Mouse (Mus musculus) A20 (cell line): ENCODE data around the gene Nme4.

Experiments used
- DNase-seq: peaks from one replicate; pipeline ENCODE4 v3.0.0-alpha.2; 2011; ENCODE audit warnings: low read depth, low spot score

The Nme4 gene

GRCm38 (mm10) chr17:26068024-26068830 is 27.2 kb downstream of the Nme4 start:
- DNase-seq, result no peak

DNA sequence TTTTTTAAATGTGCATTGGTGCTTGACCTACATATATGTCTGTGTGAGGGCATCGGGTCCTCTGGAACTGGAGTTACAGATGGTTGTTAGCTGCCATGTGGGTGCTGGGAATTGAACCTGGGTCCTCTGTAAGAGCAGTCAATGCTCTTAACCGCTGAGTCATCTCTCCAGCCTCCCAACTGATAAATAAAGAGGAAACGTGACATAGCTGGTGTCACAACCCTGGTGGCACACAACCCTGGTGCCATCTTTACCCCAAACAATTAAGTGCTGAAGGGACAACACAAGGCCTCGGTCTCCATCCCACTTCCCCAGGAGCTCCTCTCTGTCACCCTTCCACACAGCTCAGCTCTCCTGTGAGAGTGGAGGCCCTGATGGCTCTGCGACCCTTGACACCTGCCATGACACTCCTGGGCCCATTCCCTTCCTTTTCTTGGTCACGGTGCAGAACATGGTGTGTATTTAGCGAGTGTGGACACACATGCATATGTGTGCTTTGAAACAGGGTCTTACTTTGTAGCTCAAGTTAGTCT is 28.8 kb downstream of the Nme4 start:
- DNase-seq, result peak; percentile 21

GRCm38 (mm10) chr17:26064916-26065315 is 30.5 kb downstream of the Nme4 start:
- no peak for DNase-seq

DNA sequence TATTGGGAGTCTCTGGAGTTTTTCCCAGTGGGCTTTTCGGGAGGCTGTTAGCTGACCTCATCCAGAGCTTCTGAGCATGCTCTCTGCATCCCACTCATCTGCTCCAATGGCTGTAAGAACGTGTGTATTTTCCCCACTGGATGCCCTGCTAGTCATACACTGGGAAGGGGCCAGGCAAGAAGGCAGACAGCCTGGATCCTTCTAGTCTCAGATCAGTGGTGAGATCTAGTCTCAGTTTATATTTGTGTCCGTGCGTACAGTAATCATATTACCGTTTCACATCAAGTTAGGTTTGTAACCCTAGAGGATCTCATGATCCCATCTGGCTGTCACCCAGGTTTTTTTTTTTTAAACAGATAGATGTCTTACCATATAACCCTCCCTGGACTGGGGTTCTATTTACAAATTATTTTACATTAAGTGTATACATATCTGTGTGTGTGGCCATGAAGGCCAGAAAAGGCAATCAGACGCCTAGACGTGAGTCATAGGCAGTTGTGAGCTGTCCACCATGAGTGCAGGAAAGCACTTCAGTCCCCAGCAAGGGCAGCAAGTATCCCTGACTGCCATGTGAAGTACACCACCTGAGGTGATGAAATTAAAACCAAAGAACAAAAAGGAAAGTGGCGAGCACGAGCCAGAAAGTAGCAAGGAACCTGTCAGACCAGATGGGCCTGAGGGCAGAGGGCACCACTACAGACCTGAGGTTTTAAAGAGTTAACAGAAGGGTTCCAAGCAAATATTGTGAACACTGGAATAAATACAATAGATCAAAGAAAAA is 37.4 kb downstream of the Nme4 start:
- DNase-seq, result no peak

- no peak for DNase-seq
These were observed 38.1 kb downstream of the Nme4 start for GRCm38 (mm10) chr17:26057278-26057677.

DNA sequence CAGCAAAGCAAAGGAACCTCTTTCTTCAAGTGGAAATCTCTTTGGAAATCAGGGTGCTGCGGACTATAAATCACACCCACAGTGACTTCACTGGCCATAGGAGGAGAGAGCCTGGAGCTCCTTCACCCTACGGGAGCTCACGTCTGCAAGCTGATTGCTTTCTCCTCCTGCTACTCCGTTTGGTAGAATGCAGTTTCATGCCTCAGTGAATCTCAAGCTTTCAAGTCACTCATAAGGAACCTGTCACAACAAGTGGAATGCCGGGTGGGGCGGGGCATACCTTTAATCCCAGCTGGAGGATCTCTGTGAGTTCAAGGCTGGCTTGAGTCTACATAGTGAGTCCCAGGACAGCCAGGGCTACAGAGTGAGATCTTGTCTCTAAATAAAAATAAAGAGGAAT is 40.2 kb downstream of the Nme4 start:
- DNase-seq, result no peak

DNA sequence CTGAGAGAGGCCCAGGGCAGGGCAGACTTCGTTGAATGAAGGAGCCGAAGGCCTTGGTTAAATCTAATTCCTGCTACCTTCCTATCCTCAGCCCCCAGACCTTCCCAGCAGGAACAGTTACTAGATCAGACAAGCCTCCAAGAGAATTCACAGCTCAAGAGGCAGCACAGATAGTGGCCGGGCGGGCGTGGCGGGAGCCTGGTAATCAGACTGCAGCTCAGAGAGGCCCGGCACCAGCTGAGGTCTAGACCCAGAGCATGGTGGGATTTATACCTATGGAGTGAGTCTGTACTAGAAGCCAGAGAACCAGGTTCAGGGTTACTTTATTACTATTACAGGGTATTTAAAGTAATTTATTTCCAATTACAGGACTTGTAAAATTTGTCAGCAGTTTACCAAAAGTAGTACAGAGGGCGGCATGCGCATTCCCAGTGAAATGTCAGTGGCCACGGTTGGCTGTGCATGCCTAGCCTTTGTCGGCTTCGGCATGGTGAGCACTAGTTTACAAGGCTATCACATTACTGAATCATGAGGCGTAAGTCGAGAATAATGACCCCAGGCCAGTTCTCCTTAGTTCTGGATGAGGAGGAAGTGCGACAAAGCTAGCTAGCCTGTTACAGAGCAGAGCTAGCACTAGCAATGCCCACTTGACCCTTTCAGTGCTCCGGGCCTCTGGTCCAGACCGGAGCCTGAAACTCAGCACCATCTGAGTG is 41.1 kb downstream of the Nme4 start:
- DNase-seq, result no peak

DNA sequence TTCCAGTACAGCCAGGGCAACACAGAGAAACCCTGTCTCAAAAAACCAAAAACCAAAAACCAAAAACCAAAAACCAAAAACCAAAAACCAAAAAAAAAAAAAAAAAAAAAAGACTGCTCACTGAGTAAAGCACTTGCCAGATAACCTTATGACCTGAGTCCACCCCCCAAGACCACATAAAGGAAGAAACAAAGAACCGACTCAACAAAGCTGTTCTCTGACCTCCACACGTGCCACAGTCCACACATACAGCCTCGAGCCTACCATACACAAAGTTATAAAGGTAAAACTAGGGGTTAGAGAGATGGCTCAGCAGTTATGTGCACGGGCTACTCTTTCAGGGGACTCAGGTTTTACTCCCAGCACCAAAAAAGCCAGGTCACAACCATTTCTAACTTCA is 42.7 kb downstream of the Nme4 start:
- no peak for DNase-seq

DNA sequence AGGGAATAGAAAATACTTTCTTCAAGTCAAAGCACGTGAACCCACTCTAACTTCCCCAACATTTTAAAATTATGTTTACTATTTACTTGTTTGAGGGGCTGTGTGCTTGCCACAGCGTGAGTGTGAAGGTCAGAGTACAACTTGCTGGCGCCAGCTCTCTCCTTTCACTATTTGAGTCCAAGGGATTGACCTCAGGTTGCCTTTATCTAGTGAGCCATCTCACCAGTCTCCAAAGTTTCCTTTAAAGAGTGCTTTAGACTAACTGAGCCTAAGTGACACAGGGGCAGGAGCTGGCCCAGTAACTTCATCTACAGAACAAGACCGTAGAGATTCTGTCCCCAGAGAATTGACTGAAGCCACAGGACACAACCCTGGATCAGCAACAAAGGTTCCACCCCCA is 43.3 kb downstream of the Nme4 start:
- no peak for DNase-seq

GRCm38 (mm10) chr17:26048118-26048517 is 47.3 kb downstream of the Nme4 start:
- DNase-seq, result peak; percentile 64

GRCm38 (mm10) chr17:26046253-26046997 is 49.0 kb downstream of the Nme4 start:
- DNase-seq, result no peak

- DNase-seq, result no peak
These were observed 50.1 kb downstream of the Nme4 start for GRCm38 (mm10) chr17:26045285-26045684.

GRCm38 (mm10) chr17:26043249-26043636 is 52.2 kb downstream of the Nme4 start:
- no peak for DNase-seq

DNA sequence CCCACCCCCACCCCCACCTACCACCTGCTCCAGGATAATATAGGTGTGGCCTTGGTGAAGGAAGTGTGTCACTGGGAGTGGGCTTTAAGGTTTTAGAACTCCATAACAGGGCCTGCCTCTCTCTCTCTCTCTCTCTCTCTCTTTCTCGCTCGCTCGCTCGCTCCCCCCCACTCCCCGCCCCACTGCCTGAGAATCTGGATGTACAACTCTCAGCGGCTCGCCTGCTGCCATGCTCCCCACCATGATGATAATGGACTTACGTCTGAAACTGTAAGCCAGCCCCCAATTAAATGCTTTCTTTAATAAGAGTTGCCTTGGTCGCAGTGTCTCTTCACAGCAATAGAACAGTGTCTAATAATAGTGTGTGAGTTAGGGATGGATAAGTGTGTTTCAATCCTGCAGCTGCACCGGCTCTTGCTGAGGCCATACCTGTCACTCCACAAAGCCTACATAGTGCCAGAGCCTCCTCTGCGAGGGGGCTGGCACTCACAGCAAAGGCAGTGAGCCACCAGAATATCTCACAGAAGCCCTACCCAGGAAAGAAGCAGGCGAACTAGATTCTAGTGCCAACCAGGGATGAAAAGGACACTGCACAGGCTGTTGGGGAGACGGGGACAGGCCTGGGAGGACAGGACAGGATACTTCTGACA is 52.7 kb downstream of the Nme4 start:
- no peak for DNase-seq
